Mouse (Mus musculus) lung, postnatal 0 days (tissue): ENCODE measurements around the gene Mrpl30. TPM values are rescaled to one million over a fixed set of nuclear protein-coding genes. Genes with fewer than 3 reads are reported as not detected.

Experiments used
- ATAC-seq: fragments of 200-750 bp; cut with Nextera tagmentation; 2 replicates; pipeline ENCODE4 v1.8.0; 2017; ENCODE audit warnings: moderate library complexity
- DNase-seq: peaks from one replicate; pipeline ENCODE4 v3.0.0-alpha.2; 2016; ENCODE audit warnings: low spot score
- H3K27ac ChIP-seq: fragments of 300-500 bp; sonication (generic); 2 replicates; pipeline ENCODE4 v1.5.1; 2014; ENCODE audit warnings: antibody characterized with exemption, mild to moderate bottlenecking, low read length, mixed read lengths
- H3K27me3 ChIP-seq: fragments of 300-500 bp; sonication (generic); replicated peaks from 2 replicates; pipeline ENCODE4 v1.6.1; 2014; ENCODE audit warnings: low read length, mixed read lengths; ENCODE audit not compliant: insufficient read depth
- H3K36me3 ChIP-seq: fragments of 300-500 bp; sonication (generic); 2 replicates; pipeline ENCODE4 v1.6.1; 2014; ENCODE audit warnings: low read length, mixed read lengths; ENCODE audit not compliant: insufficient read depth
- H3K4me1 ChIP-seq: fragments of 300-500 bp; sonication (generic); 2 replicates; pipeline ENCODE4 v1.6.1; 2014; ENCODE audit warnings: antibody characterized with exemption, low read depth, low read length, mixed read lengths; ENCODE audit not compliant: insufficient read depth
- H3K4me2 ChIP-seq: fragments of 300-500 bp; sonication (generic); replicated peaks from 2 replicates; pipeline ENCODE4 v1.6.1; 2014; ENCODE audit warnings: low read depth, mild to moderate bottlenecking, low read length, moderate library complexity, mixed read lengths
- H3K4me3 ChIP-seq: fragments of 300-500 bp; sonication (generic); 2 replicates; pipeline ENCODE4 v1.5.1; 2014; ENCODE audit warnings: low read depth, low read length
- H3K9ac ChIP-seq: fragments of 300-500 bp; sonication (generic); replicated peaks from 2 replicates; pipeline ENCODE4 v1.6.1; 2014; ENCODE audit warnings: low read depth, mild to moderate bottlenecking
- H3K9me3 ChIP-seq: fragments of 300-500 bp; sonication (generic); 2 replicates; pipeline ENCODE4 v1.6.1; 2016; ENCODE audit warnings: low read length, mixed read lengths
- CTCF ChIP-seq: IDR thresholded peaks from 2 replicates; pipeline ENCODE4 v1.5.1; 2016; ENCODE audit warnings: antibody characterized with exemption, mild to moderate bottlenecking
- EP300 ChIP-seq: IDR thresholded peaks from 2 replicates; pipeline ENCODE4 v1.6.1; 2016; ENCODE audit warnings: antibody characterized with exemption, mild to moderate bottlenecking, control low read depth
- WGBS: fragments of 180-500 bp; shearing (Covaris S2); extraction: QIAGEN DNeasy Blood & Tissue Kit; methylation state at CpG from one replicate; pipeline ENCODE4 v1.1.7; 2014; 5-methylcytosine and 5-hydroxymethylcytosine counted together
- polyA plus RNA-seq: library from polyadenylated mRNA; unstranded; fragments of >200 nt; fragmentation: Nextera tagmentation; extraction: Ambion mirVana; gene quantifications from 2 replicates; pipeline ENCODE4 v1.2.1, GENCODE M21; 2015

Gene Mrpl30
- polyA plus RNA-seq, 1 experiment from 2014 or later, result 174 TPM

DNA sequence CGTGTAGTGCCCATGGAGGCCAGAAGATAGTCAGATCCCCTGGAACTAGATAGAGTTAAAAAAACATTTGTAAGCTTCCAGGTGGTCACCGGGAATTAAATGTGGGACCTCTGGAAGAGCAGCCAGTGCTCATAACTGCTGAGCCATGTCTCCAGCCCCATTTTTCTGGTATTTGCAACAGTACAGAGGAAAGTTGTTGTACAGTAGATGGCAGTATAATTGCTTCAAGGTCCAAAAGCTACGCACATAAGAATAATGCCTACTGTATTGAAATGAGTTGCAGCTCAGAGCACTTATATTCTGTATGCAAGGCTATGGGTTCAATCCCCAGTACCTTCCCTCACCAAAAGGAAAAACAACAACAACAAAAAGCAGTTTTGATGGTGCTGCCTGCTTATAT is 1.1 kb downstream of the Mrpl30 start:
- Histone ChIP-seq H3K27ac (no peak overlapping the region), H3K4me2 (peak overlapping the region; percentile 68), H3K36me3 (peaks cover 10% of the 10 kb centered on the region; the same call in 1 of the 2 replicates), H3K9me3 (no peaks in the 10 kb centered on the region), H3K27me3 (no peaks in the 10 kb centered on the region), H3K4me3 (no peak overlapping the region; the same call in 1 of the 2 replicates), H3K9ac (0 out of 2 replicates have a peak overlapping the region, but pooled peaks have one; percentile 3), H3K4me1 (no peaks in the 10 kb centered on the region; the same call in 1 of the 2 replicates)
- TF ChIP-seq CTCF, result peak; percentile 53
- TF ChIP-seq EP300, result no peak
- ATAC-seq (no peak), DNase-seq (peak; percentile 41)
- WGBS, result 53% methylated on average over 3 of the region's 3 CpGs

- ATAC-seq, result no peak
Observed at GRCm38 (mm10) chr1:37894606-37895005, 4.3 kb downstream of the Mrpl30 start.

DNA sequence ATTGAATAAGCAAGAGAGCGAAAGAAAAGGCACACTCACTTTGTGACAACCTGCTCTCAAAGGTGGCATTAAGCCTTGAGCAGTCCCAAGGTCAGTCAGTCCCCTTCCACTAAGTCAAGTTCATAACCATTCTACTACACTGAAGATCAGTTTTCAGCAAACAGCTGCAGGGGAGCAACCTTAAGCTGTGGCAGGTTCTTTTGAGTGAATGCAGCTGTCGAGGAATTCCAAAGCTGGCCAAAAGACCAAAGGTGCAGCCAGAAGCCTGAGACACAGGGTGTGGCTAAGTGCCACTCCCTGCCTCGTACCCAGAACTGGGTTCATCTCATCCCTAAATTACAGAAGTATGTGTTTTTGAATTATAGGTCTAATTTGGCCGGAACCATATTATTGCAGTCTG is 9.5 kb downstream of the Mrpl30 start:
- no peak overlapping the region for H3K9ac ChIP-seq
- H3K4me3 ChIP-seq, result no peak overlapping the region

More at GRCm38 (mm10) chr1:37894606-37895005, 4.3 kb downstream of the Mrpl30 start:
- H3K27me3 ChIP-seq, result no peaks in the 10 kb centered on the region
- H3K9ac ChIP-seq, result no peak overlapping the region
- no peak overlapping the region for H3K4me2 ChIP-seq
- H3K36me3 ChIP-seq, result peaks cover 27% of the 10 kb centered on the region
- no peak overlapping the region for H3K4me3 ChIP-seq
- TF ChIP-seq CTCF (no peak), EP300 (no peak)
- H3K27ac ChIP-seq, result no peak overlapping the region
- no peaks in the 10 kb centered on the region for H3K9me3 ChIP-seq
- H3K4me1 ChIP-seq, result no peaks in the 10 kb centered on the region; the same call in 1 of the 2 replicates
- no peak for DNase-seq

DNA sequence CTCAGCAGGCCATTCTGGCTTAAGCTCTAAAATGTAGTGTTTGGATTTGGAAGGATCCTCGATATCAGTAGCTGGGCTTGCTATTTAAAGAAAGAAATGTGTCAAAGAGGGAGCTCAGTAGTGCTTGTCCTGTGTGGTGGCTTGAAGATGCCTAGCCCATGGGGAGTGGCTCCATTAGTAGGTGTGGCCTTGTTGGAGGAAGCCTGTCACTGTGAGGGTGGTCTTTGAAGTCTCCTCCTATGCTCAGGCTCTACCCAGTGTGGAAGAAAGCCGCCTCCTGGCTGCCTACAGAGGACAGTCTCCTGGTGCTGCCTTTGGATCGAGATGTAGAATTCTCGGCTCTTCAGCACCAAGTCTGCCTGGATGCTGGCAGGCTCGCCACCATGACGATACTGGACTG is 10.0 kb downstream of the Mrpl30 start:
- no peak overlapping the region for H3K9ac ChIP-seq
- H3K27ac ChIP-seq, result no peak overlapping the region
- H3K36me3 ChIP-seq, result peaks cover 29% of the 10 kb centered on the region
- H3K9me3 ChIP-seq, result no peaks in the 10 kb centered on the region
- TF ChIP-seq CTCF, result no peak
- no peak for TF ChIP-seq EP300
- 45% methylated on average over 6 of the region's 6 CpGs for WGBS
- H3K4me2 ChIP-seq, result no peak overlapping the region
- no peak overlapping the region for H3K4me3 ChIP-seq
- no peak for DNase-seq
- no peaks in the 10 kb centered on the region for H3K4me1 ChIP-seq
- no peak for ATAC-seq
- H3K27me3 ChIP-seq, result no peaks in the 10 kb centered on the region

More for the DNA sequence above, 9.5 kb downstream of the Mrpl30 start:
- TF ChIP-seq CTCF, result no peak
- TF ChIP-seq EP300, result no peak
- ATAC-seq, result no peak
- 77% methylated on average over 4 of the region's 4 CpGs for WGBS
- Histone ChIP-seq H3K4me1 (no peaks in the 10 kb centered on the region), H3K9me3 (no peaks in the 10 kb centered on the region), H3K36me3 (peaks cover 29% of the 10 kb centered on the region), H3K27ac (no peak overlapping the region), H3K4me2 (no peak overlapping the region), H3K27me3 (no peaks in the 10 kb centered on the region)
- DNase-seq, result no peak

GRCm38 (mm10) chr1:37903178-37903577 is 12.9 kb downstream of the Mrpl30 start:
- 32% methylated on average over 6 of the region's 6 CpGs for WGBS
- ATAC-seq, result peak; percentile 76

GRCm38 (mm10) chr1:37912751-37913150 is 22.5 kb downstream of the Mrpl30 start:
- Histone ChIP-seq H3K27me3 (no peaks in the 10 kb centered on the region), H3K9ac (no peak overlapping the region), H3K9me3 (no peaks in the 10 kb centered on the region), H3K36me3 (no peaks in the 10 kb centered on the region), H3K27ac (no peak overlapping the region), H3K4me2 (no peak overlapping the region), H3K4me3 (no peak overlapping the region), H3K4me1 (no peaks in the 10 kb centered on the region)
- ATAC-seq (no peak), DNase-seq (no peak)
- TF ChIP-seq EP300 (no peak), CTCF (no peak)
- 66% methylated on average over 2 of the region's 2 CpGs for WGBS

More at GRCm38 (mm10) chr1:37903178-37903577, 12.9 kb downstream of the Mrpl30 start:
- TF ChIP-seq EP300 (no peak), CTCF (peak; percentile 66)
- Histone ChIP-seq H3K27ac (no peak overlapping the region), H3K4me3 (no peak overlapping the region), H3K9me3 (no peaks in the 10 kb centered on the region), H3K36me3 (peaks cover 7% of the 10 kb centered on the region), H3K4me1 (no peaks in the 10 kb centered on the region), H3K4me2 (no peak overlapping the region), H3K9ac (no peak overlapping the region), H3K27me3 (no peaks in the 10 kb centered on the region)
- peak; percentile 84 for DNase-seq

DNA sequence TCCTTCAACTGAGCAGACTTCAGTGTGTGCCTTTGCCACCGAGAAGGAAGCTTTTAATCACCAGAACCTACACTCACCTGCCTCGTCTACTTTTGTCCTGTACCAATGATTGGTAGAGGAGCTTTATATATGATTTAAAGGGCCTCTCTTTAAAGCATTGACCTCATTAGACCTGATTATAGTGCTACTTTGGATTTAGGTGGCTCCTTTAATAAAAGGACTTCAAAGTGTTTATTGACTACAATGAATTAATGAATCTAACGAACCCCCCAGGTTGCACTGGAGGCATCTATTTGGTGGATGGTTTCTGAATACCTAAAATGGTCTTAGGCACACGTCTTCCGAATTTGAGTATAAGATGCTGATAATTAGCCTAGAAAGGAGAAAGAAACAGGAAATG is 26.1 kb downstream of the Mrpl30 start, which contains the start of gene Lyg2:
TSS of gene Lyg2 (minus strand) at position 101 of the 400 bp plus-strand sequence.
- 71% methylated on average over 5 of the region's 5 CpGs for WGBS
- Histone ChIP-seq H3K4me2 (no peak within 1 kb of the TSS), H3K27me3 (no peaks in the 10 kb centered on the region), H3K4me3 (no peak within 1 kb of the TSS), H3K27ac (no peak within 1 kb of the TSS), H3K4me1 (no peaks in the 10 kb centered on the region), H3K9me3 (no peaks in the 10 kb centered on the region), H3K9ac (no peak within 1 kb of the TSS), H3K36me3 (no peaks in the 10 kb centered on the region)
- no peak for ATAC-seq
- TF ChIP-seq EP300 (no peak), CTCF (no peak)
- DNase-seq, result no peak
